Mouse (Mus musculus) mesoderm, embryonic 11.5 days (tissue): ENCODE data around the gene Ctnnbl1.
A peak's percentile ranks its signal among the peaks of the same experiment; 100 is the strongest.

Source experiments
- DNase-seq: peaks from one replicate; pipeline ENCODE4 v3.0.0-alpha.2; 2012; ENCODE audit warnings: low read depth, low spot score

Ctnnbl1 gene

DNA sequence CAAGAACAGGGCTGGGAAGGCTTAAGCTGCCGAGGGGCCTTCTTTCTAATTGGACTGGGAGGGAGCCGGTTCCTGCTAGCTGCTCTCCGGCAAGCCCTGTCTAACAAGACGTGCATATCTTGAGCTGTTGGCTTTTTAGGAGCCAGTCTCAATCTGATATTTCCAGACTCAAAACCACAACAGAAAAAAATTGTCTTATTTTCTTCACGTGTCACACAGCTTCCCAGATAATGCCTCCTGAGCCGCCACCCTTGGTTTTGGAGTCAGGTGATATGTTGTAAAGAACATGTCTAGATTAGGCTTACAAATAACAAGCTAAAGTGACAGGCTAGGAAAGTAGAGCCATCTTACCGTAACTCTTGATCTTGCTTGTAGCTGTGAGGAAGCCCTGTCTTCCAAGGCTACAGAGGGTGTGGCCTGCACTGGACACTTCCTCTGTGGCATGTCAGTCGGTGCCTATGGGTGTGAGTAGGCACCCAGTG, 56.7 kb downstream of the Ctnnbl1 start:
- no peak for DNase-seq

DNA sequence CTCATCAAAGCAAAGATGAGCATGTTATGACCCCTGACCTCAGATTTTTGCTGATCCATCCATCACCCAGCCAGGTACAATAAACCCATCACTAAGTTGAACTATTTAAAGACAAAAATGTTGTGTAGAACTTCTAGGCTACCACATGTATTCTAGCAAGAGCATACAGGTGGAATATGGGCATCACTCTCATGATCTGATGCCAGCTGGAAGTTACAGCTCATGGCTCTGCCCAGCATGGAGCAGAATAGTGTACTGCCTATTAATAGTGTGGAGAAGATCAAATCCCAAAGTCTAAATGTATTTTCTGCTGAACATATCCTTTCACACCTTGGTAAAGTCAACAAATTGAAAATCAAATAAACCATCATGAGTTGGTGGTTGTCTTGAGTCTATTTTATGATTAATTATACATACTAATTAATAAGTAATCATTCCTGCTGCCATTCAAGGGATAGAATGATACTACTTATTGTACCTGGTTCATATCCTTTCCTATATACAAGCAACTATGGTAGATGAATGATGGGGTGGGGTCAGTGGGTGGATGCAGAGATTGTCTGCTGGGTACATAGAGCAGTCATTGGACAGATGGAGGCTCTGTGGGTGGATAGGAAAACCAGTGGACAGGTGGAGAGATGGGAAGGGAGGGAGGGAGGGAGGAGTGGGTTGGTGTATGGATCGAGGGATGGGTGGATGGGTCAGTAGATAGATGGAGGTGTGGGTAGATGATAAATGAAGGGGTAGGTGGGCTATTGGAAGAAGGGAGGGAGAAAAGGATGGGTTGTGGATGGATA, 58.6 kb downstream of the Ctnnbl1 start:
- no peak for DNase-seq

DNA sequence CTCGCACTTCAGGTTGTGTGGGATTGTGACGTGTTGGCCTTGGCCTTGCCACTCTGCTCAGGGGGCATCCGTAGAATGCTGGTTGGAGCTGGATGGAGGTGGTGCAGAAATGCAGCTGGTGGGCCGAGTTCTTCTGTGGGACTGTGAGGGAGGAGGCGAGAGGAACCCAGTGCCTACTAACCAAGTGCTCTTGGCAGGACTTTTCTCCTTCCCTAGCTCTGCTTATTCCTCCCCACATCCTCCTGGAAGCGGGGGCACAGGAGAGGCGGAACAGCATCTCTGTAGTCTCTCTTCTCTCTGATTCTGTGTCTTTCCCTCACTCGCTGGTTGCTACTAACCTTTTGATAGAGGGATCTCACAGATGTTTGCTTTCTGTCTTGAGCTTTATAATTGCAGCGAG, 62.3 kb downstream of the Ctnnbl1 start:
- no peak for DNase-seq

DNA sequence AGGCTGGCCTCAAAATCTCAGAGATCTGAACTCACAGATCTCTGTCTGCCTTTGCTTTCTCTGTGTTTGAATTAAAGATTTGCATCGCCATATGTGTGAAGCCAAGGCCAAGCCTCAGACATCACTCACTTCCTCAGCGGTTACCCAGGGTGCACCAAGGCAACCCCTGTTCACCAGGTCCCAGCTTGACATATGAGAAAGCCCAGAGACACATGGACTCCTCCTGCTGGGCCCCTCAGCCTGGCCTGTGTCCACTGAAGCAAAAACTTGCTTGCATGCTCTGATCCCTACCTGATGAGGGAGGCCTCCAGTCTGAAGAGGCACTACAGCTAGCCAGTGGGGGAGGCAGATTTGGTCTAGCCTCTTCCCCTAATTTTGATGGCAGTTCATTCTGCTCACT, 63.1 kb downstream of the Ctnnbl1 start:
- no peak for DNase-seq

DNA sequence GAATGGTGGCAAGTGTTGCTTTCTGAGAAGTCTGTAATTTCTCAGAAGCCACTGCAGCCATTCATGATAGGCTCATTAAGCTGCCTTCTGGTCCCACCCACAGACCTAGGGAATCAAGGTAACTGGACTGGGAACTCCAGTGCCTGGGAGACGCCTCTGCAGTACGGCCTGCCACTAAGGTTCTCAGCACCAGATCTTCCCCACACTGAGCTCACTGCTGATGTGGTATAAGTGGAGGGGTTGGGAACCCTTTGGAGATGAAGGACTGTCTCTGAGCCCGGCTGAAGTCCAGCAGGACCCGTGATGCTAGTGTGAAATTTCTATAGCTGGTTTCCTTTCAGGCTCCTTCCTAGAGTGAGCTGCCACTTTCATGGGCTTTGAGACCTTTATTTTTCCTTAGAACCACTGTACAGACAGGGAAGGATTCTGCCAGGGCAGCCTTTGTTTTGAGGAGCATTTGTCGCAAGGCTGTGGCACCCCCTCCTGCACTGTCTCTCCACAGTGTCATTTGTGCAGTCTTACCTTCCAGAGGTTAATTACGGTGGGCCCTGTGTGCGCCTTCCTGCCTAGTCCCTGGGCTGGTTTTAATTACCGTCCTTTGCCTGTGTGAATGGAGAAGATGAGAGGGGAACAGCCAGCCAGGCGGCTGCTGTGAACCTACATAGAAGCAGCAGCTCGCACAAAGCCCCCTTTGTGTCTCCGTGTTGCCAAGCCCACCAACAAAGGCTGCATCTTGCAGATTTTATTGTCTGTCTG, 63.7 kb downstream of the Ctnnbl1 start:
- peak; percentile 89 for DNase-seq

DNA sequence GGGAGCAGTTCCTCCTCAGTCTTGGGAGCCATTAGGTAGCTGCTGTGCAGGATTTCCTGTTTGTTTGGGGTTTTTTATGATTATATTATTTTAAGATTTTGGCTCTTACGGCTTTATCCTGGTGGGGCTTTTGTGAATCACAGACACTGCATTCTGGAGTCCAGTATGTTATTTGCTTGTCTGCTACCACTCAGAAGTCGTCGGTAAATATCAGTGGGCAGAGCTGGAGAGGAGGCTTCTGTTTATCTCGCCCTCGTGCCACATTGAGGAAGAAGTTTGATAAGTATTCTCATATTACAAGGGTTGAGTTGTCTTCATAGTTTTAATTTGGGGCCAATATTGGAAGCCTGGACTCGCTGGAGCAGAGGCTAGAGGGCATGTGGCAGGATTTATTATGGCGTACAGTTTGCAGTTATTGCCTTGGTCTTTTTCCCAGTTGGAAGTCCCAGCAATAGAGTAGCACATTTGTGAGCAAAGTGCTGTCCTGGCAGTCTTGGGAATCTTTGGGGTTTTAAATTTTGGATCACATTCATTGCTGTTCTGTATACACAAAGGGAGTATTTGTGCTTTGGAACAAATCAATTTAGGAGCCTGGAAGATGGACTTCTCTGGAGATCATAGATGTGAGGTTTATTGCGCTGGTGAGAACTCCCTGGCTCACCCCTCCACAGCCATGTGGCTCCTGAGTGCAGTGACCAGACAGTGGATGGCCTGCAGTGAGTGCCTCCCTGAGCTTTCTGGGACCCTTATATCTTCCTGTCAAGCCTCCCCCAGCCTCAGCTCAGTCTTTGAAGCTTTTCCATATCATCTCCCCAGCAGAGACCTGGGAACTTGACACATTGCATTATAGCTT, 64.5 kb downstream of the Ctnnbl1 start:
- DNase-seq = no peak

DNA sequence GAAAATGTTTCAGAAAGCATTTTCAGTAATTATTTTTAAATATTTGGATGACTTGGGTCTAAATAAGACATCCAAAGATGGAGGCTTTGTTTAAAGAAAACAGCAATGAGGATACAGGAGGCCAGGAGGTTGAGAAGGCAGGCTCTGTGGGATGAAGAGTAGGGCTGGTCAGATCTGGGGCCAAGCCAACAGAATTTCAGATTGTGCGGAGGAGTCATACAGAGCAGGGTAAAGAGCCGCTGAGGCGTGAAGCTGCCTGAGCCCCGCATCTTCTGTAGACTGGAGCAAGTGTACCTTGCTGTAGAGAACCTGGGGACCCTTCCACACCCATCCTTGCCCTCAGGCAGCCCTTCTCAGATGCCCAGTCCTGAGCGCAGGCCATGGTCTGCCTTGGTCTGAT, 65.5 kb downstream of the Ctnnbl1 start:
- no peak for DNase-seq

DNA sequence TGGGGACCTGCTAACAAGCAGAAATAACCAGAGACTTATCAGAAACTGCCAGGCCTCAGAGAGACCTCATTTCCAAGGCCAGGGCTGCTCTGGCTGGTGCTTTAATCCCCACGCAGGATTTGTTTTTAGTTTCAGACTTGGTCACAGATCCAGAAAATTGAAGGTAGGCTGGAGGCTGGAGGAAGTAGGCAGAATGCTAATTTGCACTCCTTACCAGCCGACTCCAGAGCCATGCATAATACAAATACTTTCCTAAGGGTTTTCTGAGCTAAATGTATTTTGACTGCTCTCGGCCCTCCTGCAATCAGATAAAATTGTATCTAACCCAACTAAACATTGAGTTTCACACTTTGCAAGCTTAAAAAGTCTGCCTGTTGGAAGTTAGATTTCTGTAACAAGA, 67.2 kb downstream of the Ctnnbl1 start:
- DNase-seq = no peak

DNA sequence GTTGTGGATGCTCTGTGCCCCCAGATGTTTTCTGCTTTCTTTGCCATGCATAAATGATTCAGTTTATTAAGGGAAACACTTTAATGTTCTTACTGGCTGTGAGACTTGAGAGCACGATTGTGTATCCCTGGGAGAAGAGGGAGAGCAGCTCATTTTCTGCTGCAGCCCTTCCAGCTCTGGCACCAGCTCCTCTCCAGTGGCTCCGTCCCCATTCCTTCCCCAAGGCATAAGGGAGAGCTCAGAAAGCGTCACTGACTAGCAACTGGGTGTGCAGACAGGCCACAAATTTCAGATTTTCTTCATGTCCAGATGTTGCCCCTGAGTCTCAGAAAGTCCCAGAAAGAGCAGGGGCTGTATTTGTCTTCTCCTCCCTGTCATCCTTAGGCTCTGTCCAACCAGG, 67.9 kb downstream of the Ctnnbl1 start:
- no peak for DNase-seq

DNA sequence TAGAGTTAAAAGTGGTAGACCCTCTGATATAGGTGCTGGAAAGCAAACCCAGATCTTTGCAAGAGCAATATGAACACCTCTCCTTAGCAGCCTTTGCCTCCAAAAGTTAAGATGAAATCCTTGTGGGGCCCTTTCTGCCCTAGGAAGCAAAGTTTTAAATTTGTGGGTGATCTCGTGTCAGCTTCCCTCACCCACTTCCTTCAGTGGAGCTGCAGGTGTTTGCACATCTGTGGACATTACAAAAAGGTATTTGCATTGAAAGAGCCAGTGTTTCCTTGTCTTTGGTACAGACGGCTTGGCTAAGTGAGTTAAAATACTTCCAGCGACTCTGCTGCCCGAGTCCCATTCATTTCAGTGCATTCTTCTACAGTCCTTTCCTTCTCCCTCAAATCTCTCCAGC, 69.9 kb downstream of the Ctnnbl1 start:
- DNase-seq = no peak

DNA sequence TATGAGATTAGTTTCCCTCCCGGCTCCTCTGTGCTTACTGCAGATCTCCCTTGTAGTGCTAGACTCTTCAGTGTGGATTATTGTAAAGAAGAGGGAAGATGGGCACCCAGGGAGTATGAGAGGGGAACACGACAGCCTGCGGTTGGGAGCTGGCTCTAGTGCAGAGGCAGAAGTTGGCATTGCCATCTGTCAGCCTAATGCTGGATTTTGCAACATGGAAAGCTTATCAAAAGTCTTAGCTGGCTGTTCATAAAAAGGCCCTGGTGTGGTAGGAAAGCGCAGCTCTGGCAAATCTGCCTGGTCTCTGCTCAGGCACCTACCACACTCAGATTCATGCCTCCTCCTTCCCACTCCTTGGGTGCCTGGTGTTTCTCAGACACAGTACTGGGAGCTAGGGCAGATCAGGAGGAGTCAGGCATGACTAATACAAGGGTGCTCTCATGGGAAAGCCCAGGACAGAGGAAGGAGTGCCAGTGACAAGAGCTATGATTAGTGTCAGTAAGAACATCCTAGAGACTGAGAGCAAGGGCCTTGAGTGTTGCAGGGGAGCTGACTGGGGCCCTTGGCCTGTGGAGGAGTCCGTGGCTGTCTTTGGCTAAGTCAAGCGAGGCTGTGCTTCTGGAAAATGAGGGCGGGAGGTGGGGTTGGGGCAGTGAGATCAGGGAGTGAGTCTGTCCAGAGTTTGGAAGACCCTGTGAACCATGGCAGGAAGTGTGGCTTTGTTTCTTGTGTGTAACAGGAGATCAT, 70.6 kb downstream of the Ctnnbl1 start:
- DNase-seq = no peak

DNA sequence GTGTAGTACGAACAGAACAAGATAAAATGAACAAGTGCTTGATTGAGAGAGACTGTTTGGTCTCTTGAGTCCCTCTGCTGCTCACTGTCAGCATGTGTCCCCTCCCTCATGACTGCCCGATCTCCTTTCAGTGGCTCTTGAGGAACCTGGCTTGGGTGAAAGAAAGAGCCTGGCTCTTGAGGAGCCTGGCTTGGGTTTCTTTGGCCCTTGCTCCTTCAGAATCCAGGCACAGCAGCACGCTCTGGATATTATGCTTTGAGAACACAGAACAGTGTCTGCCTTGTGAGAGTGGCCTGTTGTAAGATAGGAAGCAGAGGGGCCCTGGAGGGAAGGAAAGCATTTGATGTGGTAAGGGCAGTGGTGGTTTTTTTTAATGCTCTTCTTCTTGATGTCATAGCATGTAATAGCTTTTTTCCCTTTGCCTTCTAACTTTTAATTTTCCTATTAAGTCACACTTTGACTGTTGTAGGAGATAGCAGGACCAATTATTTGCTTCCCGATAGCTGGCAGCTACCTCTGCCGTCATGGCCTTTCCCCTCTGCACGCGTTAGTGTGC, 71.2 kb downstream of the Ctnnbl1 start:
- DNase-seq = no peak

DNA sequence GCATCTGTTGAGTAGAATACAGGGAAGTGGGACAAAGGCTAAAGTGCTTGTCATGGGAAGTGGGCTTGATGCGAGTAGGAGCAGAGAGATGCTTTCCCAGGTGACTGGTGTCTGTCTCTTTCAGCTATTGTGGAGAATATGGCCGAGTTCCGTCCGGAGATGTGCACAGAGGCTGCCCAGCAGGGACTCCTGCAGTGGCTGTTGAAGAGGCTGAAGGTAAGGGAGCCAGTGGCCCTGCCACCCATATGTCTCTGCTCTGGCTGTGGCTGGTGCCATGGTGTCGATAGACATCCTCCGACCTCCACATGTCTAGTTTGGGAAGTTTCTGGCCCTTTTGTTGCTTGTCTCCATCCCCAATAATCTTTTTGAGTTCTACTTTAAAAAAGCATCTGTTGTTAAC, 72.1 kb downstream of the Ctnnbl1 start:
- DNase-seq = no peak

DNA sequence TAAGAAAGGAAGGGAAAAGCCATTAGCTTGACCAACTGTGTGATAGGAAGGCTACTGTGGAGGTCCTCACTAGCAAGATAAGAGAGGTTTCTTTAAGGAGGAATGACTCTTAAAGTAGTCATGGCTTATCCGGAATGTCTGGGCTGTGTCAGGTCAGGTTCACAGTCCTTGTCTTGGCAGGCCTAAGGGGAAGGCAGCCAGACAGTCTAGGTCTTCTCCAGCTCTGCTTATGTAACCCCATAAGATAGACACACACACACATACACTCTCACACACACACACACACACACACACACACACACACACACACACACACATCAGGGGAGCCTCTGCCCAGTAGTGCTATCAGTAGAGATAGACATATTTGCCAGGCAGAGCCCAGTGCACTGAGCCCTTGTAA, 73.5 kb downstream of the Ctnnbl1 start:
- DNase-seq = no peak

DNA sequence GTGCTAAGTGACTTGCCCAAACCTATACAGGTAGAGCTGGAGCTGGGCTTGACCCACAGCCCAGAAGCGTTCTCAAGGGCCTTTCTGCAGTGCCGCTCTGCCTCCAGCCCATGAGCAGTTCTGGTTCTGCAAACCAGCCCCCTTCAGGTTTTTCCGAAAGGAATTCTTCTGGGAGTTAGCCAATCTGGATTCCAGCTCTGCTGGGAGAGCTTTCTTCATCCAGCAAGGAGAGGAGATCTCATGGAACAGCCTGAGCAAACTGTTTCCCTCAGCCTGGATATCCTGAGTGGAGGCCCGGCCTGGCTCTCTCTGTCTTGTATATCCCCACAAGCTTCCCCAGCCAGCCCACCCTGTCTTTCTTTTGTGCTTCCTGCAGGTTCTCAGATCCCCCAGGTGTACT, 75.9 kb downstream of the Ctnnbl1 start:
- DNase-seq = no peak

DNA sequence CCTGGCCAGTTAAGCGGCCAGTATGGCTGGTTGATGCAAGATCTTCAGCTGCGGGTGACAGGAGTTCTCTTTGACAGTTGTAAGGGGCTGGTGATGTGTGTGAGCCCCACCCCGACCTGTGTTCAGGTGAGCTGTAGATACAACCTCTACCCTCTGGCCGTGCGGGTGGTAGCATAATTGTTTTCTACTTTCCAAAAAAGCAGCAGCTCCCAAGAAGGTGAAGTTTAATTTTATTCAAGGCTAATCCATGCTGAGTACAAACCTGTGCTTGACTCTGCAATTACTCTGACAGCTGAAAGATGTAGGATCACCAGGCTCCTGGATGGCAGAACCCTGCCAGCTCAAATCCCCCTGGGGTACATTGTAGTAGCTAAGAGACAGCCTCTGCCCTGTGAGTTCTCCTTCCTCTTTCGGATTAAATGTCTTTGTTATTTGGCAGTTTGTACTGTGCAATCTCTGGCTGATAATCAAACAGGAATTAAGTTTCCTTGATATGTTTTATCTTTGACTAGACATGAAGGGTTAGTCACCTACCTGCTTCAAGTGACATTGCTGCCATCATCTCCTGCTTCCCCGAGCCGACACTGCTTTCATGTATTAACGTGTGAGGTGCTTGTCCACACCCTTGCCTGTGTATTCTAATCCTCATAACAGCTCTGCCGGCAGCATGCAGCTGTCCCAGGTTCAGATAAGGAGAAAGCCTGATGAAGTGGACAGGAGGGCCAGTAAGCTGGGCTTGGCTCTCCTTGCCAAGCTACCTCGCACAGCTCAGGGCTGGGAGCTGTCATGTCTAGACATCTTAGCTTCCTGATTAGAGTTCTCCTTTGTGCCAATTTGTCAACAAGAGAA, 77.1 kb downstream of the Ctnnbl1 start:
- DNase-seq = no peak

DNA sequence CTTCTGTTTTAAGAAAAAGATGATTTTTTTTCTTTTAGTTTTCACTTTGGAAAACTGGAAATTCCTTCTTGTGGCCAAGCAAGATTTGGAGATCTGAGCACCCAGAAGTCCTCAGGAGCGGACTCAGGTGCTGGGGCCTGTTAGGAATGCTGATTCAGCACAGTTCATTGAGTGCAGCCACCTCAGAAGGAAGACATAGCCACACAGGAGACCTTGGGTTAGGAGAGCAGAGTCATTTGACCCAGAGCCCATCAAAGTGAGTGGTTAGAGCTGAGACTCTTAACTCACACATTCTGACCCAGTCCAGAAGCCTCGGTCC, 77.7 kb downstream of the Ctnnbl1 start:
- no peak for DNase-seq

DNA sequence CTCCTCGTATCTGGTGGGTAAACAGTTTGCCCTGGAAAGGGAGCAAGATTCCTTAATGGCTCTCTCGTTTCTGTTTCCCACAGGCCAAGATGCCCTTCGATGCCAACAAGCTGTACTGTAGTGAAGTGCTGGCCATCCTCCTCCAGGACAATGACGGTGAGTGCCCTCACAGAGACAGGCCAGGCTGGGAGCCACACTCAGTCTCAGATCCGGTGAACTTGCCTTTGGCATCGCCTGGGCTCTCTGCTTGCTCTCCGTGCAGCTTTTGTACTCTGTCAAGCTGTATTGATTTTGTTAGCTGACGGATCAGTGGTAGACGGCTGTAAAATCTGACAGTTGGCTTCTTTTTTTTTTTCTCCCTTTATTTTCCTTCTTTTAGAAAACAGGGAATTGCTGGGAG, 80.5 kb downstream of the Ctnnbl1 start:
- no peak for DNase-seq

DNA sequence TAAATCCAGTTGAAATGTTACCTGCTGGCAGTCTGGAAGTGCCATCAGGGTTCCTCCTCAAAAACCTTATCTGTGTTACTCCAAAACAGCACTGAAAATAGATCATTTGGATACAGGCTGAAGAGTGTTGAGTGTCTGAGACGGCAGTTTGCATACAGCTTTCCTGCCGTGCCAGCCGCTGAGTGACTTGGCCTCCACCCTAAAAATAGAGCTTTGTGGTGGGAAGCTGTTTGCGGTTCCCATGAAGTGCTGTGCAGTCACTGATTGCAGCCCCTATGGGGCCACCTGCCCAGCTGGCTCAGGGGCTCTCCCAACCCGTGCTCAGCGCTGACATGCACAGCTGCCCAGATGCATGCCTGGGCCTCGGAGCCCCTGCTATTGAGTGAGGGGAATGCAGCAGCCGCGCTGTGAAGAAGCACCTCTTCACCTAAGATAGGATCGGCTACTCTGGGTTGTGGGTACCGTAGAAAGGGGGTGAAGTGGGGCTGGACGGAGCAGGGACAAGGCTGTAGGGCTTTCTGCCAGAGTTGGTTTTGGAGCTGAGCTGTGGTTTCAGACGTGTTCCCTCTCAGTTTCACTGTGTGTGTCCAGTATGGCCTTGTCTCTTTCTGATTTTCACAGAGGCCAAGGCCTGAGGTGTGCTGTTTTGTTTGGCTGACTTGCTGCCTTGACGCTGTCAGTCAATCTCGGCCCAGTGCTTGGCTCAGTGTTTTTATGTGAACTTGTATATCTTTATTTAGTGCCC, 81.5 kb downstream of the Ctnnbl1 start:
- DNase-seq = no peak

DNA sequence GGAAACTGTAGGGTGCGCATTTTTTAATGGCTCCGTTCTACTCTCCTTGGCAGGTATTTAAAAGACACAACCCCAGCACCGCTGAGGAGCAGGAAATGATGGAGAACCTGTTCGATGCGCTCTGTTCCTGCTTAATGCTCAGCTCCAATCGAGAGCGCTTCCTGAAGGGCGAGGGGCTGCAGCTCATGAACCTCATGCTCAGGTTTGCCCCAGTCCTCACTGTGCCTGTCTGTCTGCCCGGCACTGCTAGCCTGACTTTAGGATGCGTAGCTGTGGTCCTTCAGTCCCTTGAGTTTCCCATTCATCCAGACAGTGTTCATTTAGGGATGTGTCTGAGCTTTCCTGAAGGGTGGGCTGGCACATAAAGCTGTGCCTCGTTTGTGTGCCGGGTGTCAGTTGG, 82.2 kb downstream of the Ctnnbl1 start:
- no peak for DNase-seq
